Mouse (Mus musculus) forelimb bud, embryonic 11.5 days (tissue): ENCODE results near the gene Prmt1.

Experiments used
- DNase-seq: peaks from one replicate; pipeline ENCODE4 v3.0.0-alpha.2; 2012; ENCODE audit warnings: low read depth, low spot score

Gene Prmt1

GRCm38 (mm10) chr7:45012824-45013223 is 26.5 kb upstream of the Prmt1 start:
- no peak for DNase-seq

GRCm38 (mm10) chr7:45012011-45012410 is 25.6 kb upstream of the Prmt1 start:
- no peak for DNase-seq

GRCm38 (mm10) chr7:45008411-45008810 is 22.0 kb upstream of the Prmt1 start:
- DNase-seq = no peak

- no peak for DNase-seq
Observed at GRCm38 (mm10) chr7:45007846-45008245, 21.5 kb upstream of the Prmt1 start.

- DNase-seq = no peak
Observed at GRCm38 (mm10) chr7:45007141-45007540, 20.8 kb upstream of the Prmt1 start.

- no peak for DNase-seq
Observed at GRCm38 (mm10) chr7:45006503-45006902, 20.1 kb upstream of the Prmt1 start.

- DNase-seq = no peak
Observed at GRCm38 (mm10) chr7:45005321-45005992, 19.1 kb upstream of the Prmt1 start.

- DNase-seq = no peak
Observed at GRCm38 (mm10) chr7:45004546-45004945, 18.2 kb upstream of the Prmt1 start.

GRCm38 (mm10) chr7:45002440-45002839 is 16.1 kb upstream of the Prmt1 start:
- no peak for DNase-seq

GRCm38 (mm10) chr7:45000539-45001114 is 14.3 kb upstream of the Prmt1 start:
- no peak for DNase-seq

GRCm38 (mm10) chr7:44999753-45000152 is 13.4 kb upstream of the Prmt1 start:
- no peak for DNase-seq

GRCm38 (mm10) chr7:44998501-44998955 is 12.2 kb upstream of the Prmt1 start, which contains the start of gene Bcl2l12:
TSS of gene Bcl2l12 (minus strand) at chr7:44998712.
- DNase-seq = no peak

GRCm38 (mm10) chr7:44997940-44998428 is 11.6 kb upstream of the Prmt1 start:
- DNase-seq = no peak

- peak; percentile 96 for DNase-seq
Observed at GRCm38 (mm10) chr7:44997231-44997939, 11.0 kb upstream of the Prmt1 start, which contains the start of gene Irf3. TSS of gene Irf3 (plus strand) at chr7:44997648.

- no peak for DNase-seq
Observed at GRCm38 (mm10) chr7:44996672-44997071, 10.3 kb upstream of the Prmt1 start.

GRCm38 (mm10) chr7:44986879-44987718 is 731 bp upstream of the Prmt1 start:
- no peak for DNase-seq

GRCm38 (mm10) chr7:44985595-44986191 is 675 bp downstream of the Prmt1 start:
- peak; percentile 76 for DNase-seq

GRCm38 (mm10) chr7:44984833-44985164 is 1.6 kb downstream of the Prmt1 start:
- DNase-seq = no peak

GRCm38 (mm10) chr7:44983944-44984832 is 2.2 kb downstream of the Prmt1 start:
- no peak for DNase-seq

GRCm38 (mm10) chr7:44983085-44983484 is 3.3 kb downstream of the Prmt1 start:
- DNase-seq = peak; percentile 79
